Mouse (Mus musculus): ENCODE data around the gene Syde1.

The Syde1 gene

GRCm38 (mm10) chr10:78575690-78576089, 16.1 kb downstream of the Syde1 start:
- DNase-seq (ENCODE audit: low spot score): no peak

GRCm38 (mm10) chr10:78575105-78575632, 16.6 kb downstream of the Syde1 start:
- no peak for DNase-seq (ENCODE audit: low spot score)

DNA sequence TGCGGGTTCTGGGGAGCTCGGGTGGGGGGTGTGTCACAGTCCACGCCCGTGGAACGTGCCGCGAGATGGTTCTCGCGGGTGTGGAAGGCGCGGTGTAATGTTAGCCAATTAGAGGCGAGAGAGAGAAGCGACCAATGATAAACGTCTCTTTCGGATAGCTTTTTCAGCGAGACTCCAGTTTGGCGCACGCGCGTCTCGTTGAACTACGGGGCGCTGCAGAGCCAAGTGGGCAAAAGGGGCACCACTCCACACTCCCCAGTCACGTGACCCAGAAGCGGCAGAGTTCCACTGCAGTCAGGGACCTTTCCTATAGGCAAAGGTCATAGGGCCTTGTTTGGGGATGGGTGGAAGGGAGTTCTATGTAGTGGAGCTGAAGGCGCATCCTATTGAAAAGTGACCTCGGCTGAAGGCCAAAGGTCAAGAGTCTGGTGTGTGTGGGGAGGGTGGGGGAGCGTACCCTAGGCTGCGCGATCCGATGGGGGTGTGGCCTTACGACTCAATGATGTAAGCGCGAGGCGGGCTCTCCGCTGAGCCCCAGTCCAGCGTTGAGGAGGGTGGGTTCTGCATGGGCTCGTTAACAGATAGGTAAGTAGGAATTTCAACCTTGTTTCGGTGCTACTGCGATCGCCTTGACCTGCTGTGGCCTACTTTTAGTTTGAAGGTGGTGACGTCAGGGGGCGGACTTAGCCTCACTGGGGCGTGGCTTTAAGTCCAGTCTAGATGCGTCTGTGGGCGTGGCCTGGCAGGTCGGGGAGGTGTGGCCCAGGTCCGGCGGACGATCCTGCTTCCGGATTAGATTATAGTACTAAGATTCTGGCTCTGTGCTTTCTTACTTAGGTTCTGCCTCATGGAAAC, 17.3 kb downstream of the Syde1 start, which contains the start of gene Ilvbl:
TSS of gene Ilvbl (plus strand) at position 97 of the 855 bp plus-strand sequence.
- peak; percentile 94 for DNase-seq (ENCODE audit: low spot score)

DNA sequence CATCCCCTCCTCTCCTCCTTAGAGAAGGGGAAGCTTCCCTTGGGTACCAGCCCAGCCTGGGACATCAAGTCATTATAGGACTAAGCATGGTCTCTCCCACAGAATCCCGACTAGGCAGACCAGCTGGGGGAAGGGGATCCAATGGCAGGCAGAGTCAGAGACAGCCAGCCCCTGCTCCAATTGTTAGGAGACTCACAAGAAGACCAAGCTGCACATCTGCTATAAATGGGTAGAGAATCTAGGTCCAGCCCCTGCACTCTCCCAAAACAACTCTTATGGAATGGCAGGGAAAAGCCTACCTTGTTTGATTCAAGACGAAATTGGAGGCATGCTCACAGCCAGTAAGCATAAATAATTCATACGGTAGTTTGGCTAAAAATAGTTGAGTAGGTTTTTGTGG, 18.5 kb downstream of the Syde1 start:
- no peak for DNase-seq (ENCODE audit: low spot score)

GRCm38 (mm10) chr10:78570897-78571296, 20.9 kb downstream of the Syde1 start:
- DNase-seq (ENCODE audit: low spot score): no peak

DNA sequence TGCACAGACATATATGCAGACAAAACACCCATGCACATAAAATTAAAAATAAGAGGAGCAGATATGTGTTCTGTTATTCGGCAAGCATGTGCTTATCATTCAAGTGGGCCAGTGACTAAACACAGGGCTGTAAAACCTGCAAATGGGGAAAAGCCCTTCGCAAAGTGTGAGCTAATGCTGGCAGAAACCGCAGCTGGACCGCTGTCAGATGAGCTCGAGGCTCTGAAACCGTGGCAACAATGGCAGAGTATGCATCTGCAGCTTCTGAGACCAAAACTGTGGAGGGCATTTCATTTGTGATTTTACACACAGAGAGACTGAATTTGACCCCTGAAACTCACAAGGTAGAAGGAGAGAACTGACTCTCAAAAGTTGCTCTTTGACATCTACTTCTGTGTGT, 21.3 kb downstream of the Syde1 start:
- DNase-seq (ENCODE audit: low spot score): no peak

DNA sequence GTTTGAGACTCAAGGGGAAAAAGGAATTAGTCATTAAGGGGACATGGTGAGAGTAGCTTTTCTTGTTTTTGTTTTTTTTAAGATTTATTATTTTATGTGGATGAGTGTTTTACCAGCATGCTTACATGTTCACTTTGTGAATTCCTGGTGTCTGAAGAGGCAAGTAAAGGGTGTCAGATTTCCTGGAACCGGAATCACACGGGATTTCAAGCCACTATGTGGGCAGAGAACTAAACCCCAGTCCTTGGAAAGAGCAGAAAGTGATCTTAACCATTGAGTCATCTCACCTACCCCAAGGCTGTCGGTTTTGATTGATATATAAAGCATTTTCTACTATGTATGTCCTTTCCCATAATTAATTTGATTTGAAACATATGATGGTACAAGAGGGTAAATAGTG, 22.1 kb downstream of the Syde1 start:
- no peak for DNase-seq (ENCODE audit: low spot score)

DNA sequence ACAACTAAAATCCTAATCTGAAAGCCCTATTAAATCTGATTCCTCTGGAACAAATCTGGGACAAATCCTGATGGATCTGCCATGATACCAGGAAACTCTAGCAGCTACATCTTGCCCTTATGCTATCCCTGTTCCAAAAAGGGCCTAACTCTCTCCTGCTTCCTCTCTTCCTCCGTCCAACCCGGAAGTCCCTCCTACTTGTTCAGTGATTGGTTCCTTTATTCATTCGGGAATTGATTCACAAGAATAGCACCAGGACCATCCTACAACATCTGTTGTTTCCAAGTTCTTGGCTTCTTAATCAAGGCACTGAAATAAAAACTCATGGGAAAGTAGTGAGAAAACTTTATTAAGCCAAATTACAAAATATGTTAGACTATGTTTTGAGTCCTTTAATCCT, 22.6 kb downstream of the Syde1 start:
- no peak for DNase-seq (ENCODE audit: low spot score)

DNA sequence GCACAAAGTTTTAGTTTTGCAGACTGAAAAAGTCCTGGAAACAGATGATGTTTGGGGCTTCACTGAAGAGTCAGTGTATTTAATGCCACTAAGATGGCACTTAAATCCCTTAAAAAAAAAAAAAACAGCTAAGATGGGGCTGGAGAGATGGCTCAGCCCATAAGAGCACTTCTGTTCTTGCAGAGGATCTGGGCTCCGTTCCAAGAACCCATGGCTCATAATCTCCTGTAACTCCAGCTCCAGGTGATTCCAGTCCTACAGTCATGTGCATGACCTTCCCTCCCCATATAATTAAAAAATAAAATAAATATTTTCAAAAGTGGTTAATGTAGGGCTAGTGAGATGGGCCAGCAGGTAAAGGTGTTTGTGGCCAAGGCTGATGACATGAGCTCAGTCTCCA, 26.7 kb downstream of the Syde1 start:
- DNase-seq (ENCODE audit: low spot score): no peak

- DNase-seq (ENCODE audit: low spot score): peak; percentile 19
These were observed 50.8 kb downstream of the Syde1 start for GRCm38 (mm10) chr10:78540943-78541342.

Measured in urinary bladder, postnatal 25 days (tissue).